Mouse (Mus musculus) midbrain, embryonic 10.5 days (tissue): Measurements from ENCODE around the gene D630003M21Rik. TPM values are rescaled to one million over a fixed set of nuclear protein-coding genes. Genes with fewer than 3 reads are reported as not detected.

Experiments used
- DNase-seq: peaks from one replicate; pipeline ENCODE4 v3.0.0-alpha.2; 2017; ENCODE audit warnings: low spot score
- H3K27ac ChIP-seq: fragments of 300-500 bp; sonication (generic); replicated peaks from 2 replicates; pipeline ENCODE4 v1.5.1; 2016; ENCODE audit warnings: mild to moderate bottlenecking
- H3K27me3 ChIP-seq: fragments of 300-500 bp; sonication (generic); 2 replicates; pipeline ENCODE4 v1.6.1; 2016; ENCODE audit warnings: low read depth, mild to moderate bottlenecking; ENCODE audit not compliant: poor library complexity, severe bottlenecking
- H3K36me3 ChIP-seq: fragments of 300-500 bp; sonication (generic); 2 replicates; pipeline ENCODE4 v1.6.1; 2016; ENCODE audit warnings: mild to moderate bottlenecking, moderate library complexity
- H3K4me1 ChIP-seq: fragments of 300-500 bp; sonication (generic); 2 replicates; pipeline ENCODE4 v1.6.1; 2016
- H3K4me3 ChIP-seq: fragments of 300-500 bp; sonication (generic); 2 replicates; pipeline ENCODE4 v1.5.1; 2016; ENCODE audit warnings: mild to moderate bottlenecking, moderate library complexity
- H3K9me3 ChIP-seq: fragments of 300-500 bp; sonication (generic); replicated peaks from 2 replicates; pipeline ENCODE4 v1.6.1; 2016; ENCODE audit warnings: mild to moderate bottlenecking
- WGBS: fragments of 180-500 bp; shearing (Covaris S2); methylation state at CpG from one replicate; pipeline ENCODE4 v1.1.7; 2016; 5-methylcytosine and 5-hydroxymethylcytosine counted together
- polyA plus RNA-seq: library from polyadenylated mRNA; unstranded; fragments of >200 nt; fragmentation: Nextera tagmentation; extraction: Ambion mirVana; gene quantifications from 2 replicates; pipeline ENCODE4 v1.2.1, GENCODE M21; 2016

D630003M21Rik gene
- polyA plus RNA-seq, 1 experiment from 2014 or later, result 2.3 TPM

DNA sequence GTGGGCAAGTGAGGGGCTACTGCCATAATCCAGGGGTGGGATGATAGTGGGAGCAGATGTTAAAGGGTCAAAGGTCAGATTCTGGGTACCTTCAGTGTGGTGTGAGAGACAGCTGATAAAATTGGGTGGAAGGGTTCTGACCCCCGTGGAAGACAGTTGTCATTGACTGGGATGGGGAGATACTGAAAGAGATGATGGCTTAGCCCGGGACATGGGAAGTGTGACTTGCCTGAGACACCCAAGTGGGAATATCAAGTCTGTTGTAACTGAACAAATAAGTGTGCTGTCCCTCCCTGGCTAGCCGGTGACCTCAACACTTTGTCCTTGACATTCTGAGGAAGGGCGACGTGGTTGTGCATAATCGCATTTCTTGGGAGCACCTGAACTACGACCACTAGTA is 59.3 kb downstream of the D630003M21Rik start:
- Histone ChIP-seq H3K36me3 (no peaks in the 10 kb centered on the region), H3K4me1 (0 out of 2 replicates have a peak, but pooled peaks cover 4% of the 10 kb centered on the region), H3K9me3 (no peaks in the 10 kb centered on the region), H3K27ac (no peak overlapping the region), H3K4me3 (no peak overlapping the region), H3K27me3 (no peaks in the 10 kb centered on the region)
- WGBS, result 89% methylated on average over 7 of the region's 7 CpGs
- DNase-seq, result no peak

DNA sequence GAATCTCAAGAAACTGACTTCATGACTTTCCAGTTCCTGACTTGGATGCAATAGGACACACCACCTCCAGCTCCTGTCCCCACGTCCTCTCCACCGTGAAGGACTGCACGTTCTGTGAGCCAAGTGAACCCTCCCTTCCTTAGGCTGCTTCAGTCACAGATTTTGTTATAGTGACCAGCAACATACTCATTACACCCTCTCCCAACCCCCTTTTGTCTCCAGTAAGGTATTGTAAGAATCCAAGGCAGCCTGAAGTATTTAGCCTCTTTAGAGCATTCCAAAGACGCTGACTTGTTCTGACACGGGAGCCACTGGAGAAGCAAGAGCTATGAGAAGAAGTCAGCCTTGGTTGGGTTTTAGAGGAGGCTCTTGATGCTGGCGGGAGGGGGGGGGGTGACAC is 59.7 kb downstream of the D630003M21Rik start:
- Histone ChIP-seq H3K27me3 (no peaks in the 10 kb centered on the region), H3K36me3 (no peaks in the 10 kb centered on the region), H3K4me1 (0 out of 2 replicates have a peak, but pooled peaks cover 4% of the 10 kb centered on the region), H3K4me3 (no peak overlapping the region), H3K27ac (no peak overlapping the region), H3K9me3 (no peaks in the 10 kb centered on the region)
- WGBS, result 84% methylated on average over 6 of the region's 6 CpGs
- DNase-seq, result no peak

- H3K4me3 ChIP-seq, result no peak overlapping the region
Observed at GRCm38 (mm10) chr2:158168741-158169211, 60.2 kb downstream of the D630003M21Rik start.

GRCm38 (mm10) chr2:158167496-158168205 is 61.4 kb downstream of the D630003M21Rik start:
- Histone ChIP-seq H3K36me3 (no peaks in the 10 kb centered on the region), H3K27me3 (no peaks in the 10 kb centered on the region), H3K9me3 (no peaks in the 10 kb centered on the region), H3K27ac (no peak overlapping the region), H3K4me1 (0 out of 2 replicates have a peak, but pooled peaks cover 4% of the 10 kb centered on the region), H3K4me3 (no peak overlapping the region)
- 86% methylated on average over 9 of the region's 9 CpGs for WGBS
- DNase-seq, result no peak

More at GRCm38 (mm10) chr2:158168741-158169211, 60.2 kb downstream of the D630003M21Rik start:
- Histone ChIP-seq H3K4me1 (0 out of 2 replicates have a peak, but pooled peaks cover 4% of the 10 kb centered on the region), H3K27ac (no peak overlapping the region), H3K36me3 (no peaks in the 10 kb centered on the region), H3K9me3 (no peaks in the 10 kb centered on the region), H3K27me3 (no peaks in the 10 kb centered on the region)
- DNase-seq, result no peak
- WGBS, result 78% methylated on average over 8 of the region's 8 CpGs

DNA sequence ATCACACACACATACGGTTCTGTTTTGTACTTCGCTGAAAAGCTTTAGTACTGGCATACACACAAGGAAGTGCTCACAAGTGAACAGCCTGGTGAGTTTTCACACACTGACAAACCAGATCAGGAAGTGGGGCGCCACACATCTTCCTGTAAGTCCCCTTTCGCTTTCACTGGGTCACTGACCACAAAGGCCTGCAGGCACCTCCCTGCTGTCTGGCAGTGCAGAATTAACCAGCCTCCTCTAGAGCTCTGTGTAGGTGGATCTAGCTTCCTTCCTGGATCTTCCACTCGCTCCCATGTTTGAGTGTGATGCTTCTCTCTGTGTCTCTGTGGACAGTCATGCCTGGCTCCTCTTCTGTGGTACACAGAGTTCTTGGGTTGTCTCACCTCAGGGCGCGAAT is 62.4 kb downstream of the D630003M21Rik start:
- WGBS, result 83% methylated on average over 7 of the region's 7 CpGs
- no peaks in the 10 kb centered on the region for H3K27me3 ChIP-seq
- H3K9me3 ChIP-seq, result no peaks in the 10 kb centered on the region
- DNase-seq, result no peak
- 0 out of 2 replicates have a peak, but pooled peaks cover 4% of the 10 kb centered on the region for H3K4me1 ChIP-seq
- H3K36me3 ChIP-seq, result no peaks in the 10 kb centered on the region
- no peak overlapping the region for H3K4me3 ChIP-seq
- H3K27ac ChIP-seq, result no peak overlapping the region

GRCm38 (mm10) chr2:158165776-158166175 is 63.2 kb downstream of the D630003M21Rik start:
- no peak for DNase-seq
- 84% methylated on average over 4 of the region's 4 CpGs for WGBS
- H3K27me3 ChIP-seq, result no peaks in the 10 kb centered on the region
- no peak overlapping the region for H3K27ac ChIP-seq
- no peaks in the 10 kb centered on the region for H3K36me3 ChIP-seq
- H3K4me1 ChIP-seq, result peaks cover 4% of the 10 kb centered on the region; the same call in 1 of the 2 replicates
- H3K9me3 ChIP-seq, result no peaks in the 10 kb centered on the region
- H3K4me3 ChIP-seq, result no peak overlapping the region

DNA sequence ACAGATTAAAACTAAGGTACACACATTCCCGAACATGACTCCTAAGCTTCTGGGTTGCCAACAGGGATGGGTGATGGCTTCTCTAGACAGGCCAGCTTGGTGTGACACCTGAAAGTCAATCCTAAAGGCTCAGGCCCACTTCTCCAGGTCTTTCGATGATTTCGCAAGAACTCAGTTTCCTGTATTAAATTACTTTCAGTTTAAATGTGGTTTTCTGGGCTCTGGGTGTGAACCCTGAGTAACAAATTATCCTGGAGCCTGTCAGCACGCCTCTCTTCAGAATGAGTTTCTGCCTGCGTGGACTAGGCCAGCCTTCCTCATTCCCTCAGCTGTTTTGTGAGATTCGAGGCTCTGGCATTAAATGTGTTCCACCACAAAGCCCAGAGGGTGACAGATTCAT is 66.0 kb downstream of the D630003M21Rik start:
- no peaks in the 10 kb centered on the region for H3K27me3 ChIP-seq
- H3K9me3 ChIP-seq, result no peaks in the 10 kb centered on the region
- no peak overlapping the region for H3K27ac ChIP-seq
- no peaks in the 10 kb centered on the region for H3K36me3 ChIP-seq
- H3K4me1 ChIP-seq, result peaks cover 27% of the 10 kb centered on the region
- no peak overlapping the region for H3K4me3 ChIP-seq
- DNase-seq, result no peak
- WGBS, result 90% methylated on average over 6 of the region's 6 CpGs

GRCm38 (mm10) chr2:158161761-158162160 is 67.3 kb downstream of the D630003M21Rik start:
- Histone ChIP-seq H3K27me3 (no peaks in the 10 kb centered on the region), H3K4me1 (peaks cover 33% of the 10 kb centered on the region), H3K36me3 (no peaks in the 10 kb centered on the region), H3K9me3 (no peaks in the 10 kb centered on the region), H3K27ac (no peak overlapping the region), H3K4me3 (no peak overlapping the region)
- no peak for DNase-seq
- WGBS, result 89% methylated on average over 6 of the region's 6 CpGs

DNA sequence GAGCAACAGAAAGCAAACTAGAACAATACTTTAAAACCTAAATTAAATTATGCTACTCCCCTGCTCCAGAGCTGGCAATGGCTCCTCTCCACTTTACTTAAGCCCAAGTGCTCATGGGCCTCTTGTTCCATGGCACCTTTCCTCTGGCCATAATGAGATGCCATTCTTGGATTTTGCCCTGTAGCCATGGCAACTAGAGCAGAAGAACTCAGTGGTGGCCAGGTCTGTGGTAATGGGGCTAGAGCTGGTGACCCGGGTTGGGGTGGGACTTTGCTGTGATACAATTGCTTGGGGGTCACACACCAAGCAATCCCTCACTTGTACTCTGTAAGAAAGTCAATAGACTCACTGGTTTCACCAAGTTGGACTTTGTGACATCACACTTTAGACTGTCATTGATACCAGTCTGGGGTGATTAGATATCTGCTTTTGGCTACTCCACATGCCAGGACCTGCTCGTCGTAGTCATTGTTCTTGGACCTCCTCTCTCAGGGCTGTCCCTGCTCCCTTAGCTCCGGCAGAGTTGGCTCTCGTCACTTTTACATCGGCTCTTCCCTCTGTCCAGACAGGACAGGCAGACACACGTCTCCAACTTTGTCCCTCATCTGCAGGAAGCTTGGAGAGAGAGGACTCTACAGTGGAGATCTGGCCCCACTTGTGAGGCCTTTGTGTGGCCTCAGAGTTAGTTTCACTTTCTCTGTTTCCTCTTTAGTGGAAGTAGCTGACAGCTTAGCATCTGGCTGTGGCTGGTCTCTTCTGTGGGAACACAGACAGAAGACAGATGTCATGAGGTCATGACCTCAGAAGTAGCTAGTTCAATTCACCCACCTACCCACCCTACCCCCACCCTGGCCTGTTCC is 69.4 kb downstream of the D630003M21Rik start:
- 70% methylated on average over 7 of the region's 7 CpGs for WGBS
- Histone ChIP-seq H3K4me3 (no peak overlapping the region), H3K27me3 (no peaks in the 10 kb centered on the region), H3K36me3 (no peaks in the 10 kb centered on the region), H3K9me3 (no peaks in the 10 kb centered on the region), H3K27ac (peak overlapping the region; percentile 53), H3K4me1 (peaks cover 36% of the 10 kb centered on the region)
- no peak for DNase-seq

- no peak overlapping the region for H3K4me3 ChIP-seq
- peak overlapping the region; percentile 33; the same call in 1 of the 2 replicates for H3K27ac ChIP-seq
- no peak for DNase-seq
- no peaks in the 10 kb centered on the region for H3K9me3 ChIP-seq
- H3K27me3 ChIP-seq, result no peaks in the 10 kb centered on the region
- peaks cover 56% of the 10 kb centered on the region for H3K4me1 ChIP-seq
- WGBS, result 66% methylated on average over 8 of the region's 8 CpGs
- no peaks in the 10 kb centered on the region for H3K36me3 ChIP-seq
Observed at GRCm38 (mm10) chr2:158157654-158158053, 71.4 kb downstream of the D630003M21Rik start.

DNA sequence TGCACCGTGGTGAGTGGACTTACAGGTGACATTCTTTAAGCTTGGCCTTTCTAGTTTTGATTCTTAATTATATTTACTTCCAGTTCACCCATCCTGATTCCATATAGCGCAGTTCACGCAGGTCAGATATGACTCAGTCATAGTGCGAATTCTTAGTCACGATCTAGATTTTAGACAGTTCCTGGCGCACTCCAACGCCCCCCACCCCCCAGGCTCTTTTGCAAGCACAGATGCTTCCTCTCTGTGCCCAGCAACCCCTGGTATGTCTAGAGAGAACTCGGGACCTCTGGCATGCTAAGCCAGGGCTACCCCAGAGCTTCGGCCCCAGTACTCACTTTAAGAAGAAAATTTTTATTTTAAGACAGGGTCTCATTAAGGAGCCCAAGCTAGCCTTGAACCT is 72.5 kb downstream of the D630003M21Rik start:
- WGBS, result 95% methylated on average over 9 of the region's 9 CpGs

GRCm38 (mm10) chr2:158155615-158156014 is 73.4 kb downstream of the D630003M21Rik start:
- no peak for DNase-seq
- 83% methylated on average over 2 of the region's 2 CpGs for WGBS
- peaks cover 4% of the 10 kb centered on the region; the same call in 1 of the 2 replicates for H3K9me3 ChIP-seq
- no peaks in the 10 kb centered on the region for H3K36me3 ChIP-seq
- peaks cover 61% of the 10 kb centered on the region for H3K4me1 ChIP-seq
- H3K27ac ChIP-seq, result no peak overlapping the region
- no peak overlapping the region for H3K4me3 ChIP-seq
- H3K27me3 ChIP-seq, result no peaks in the 10 kb centered on the region

More for the DNA sequence above, 72.5 kb downstream of the D630003M21Rik start:
- H3K4me1 ChIP-seq, result peaks cover 63% of the 10 kb centered on the region
- no peaks in the 10 kb centered on the region for H3K9me3 ChIP-seq
- H3K27me3 ChIP-seq, result no peaks in the 10 kb centered on the region
- H3K27ac ChIP-seq, result no peak overlapping the region
- H3K4me3 ChIP-seq, result no peak overlapping the region
- no peak for DNase-seq
- H3K36me3 ChIP-seq, result no peaks in the 10 kb centered on the region
